Mouse (Mus musculus) lung, embryonic 14.5 days (tissue): ENCODE measurements around the gene Serhl. TPM values are rescaled to one million over a fixed set of nuclear protein-coding genes. Genes with fewer than 3 reads are reported as not detected.
A peak's percentile ranks its signal among the peaks of the same experiment; 100 is the strongest.

Experiments
- ATAC-seq: fragments of 200-750 bp; cut with Nextera tagmentation; 2 replicates; pipeline ENCODE4 v1.8.0; 2017; ENCODE audit warnings: mild to moderate bottlenecking, moderate TSS enrichment, moderate library complexity; ENCODE audit not compliant: insufficient read depth
- DNase-seq: peaks from one replicate; pipeline ENCODE4 v3.0.0-alpha.2; 2015
- H3K27ac ChIP-seq: fragments of 300-500 bp; sonication (generic); 2 replicates; pipeline ENCODE4 v1.5.1; 2014; ENCODE audit warnings: low read depth, mild to moderate bottlenecking, moderate library complexity
- H3K27me3 ChIP-seq: fragments of 300-500 bp; sonication (generic); 2 replicates; pipeline ENCODE4 v1.6.1; 2014; ENCODE audit warnings: low read length, control low read depth; ENCODE audit not compliant: insufficient read depth
- H3K36me3 ChIP-seq: fragments of 300-500 bp; sonication (generic); 2 replicates; pipeline ENCODE4 v1.6.1; 2014; ENCODE audit warnings: control low read depth; ENCODE audit not compliant: insufficient read depth
- H3K4me1 ChIP-seq: fragments of 300-500 bp; sonication (generic); 2 replicates; pipeline ENCODE4 v1.6.1; 2014; ENCODE audit warnings: antibody characterized with exemption, control low read depth; ENCODE audit not compliant: insufficient read depth
- H3K4me2 ChIP-seq: fragments of 300-500 bp; sonication (generic); 2 replicates; pipeline ENCODE4 v1.6.1; 2014; ENCODE audit warnings: mild to moderate bottlenecking
- H3K4me3 ChIP-seq: fragments of 300-500 bp; sonication (generic); 2 replicates; pipeline ENCODE4 v1.5.1; 2014; ENCODE audit warnings: low read depth, low read length
- H3K9ac ChIP-seq: fragments of 300-500 bp; sonication (generic); 2 replicates; pipeline ENCODE4 v1.6.1; 2014
- H3K9me3 ChIP-seq: fragments of 300-500 bp; sonication (generic); 2 replicates; pipeline ENCODE4 v1.6.1; 2016; ENCODE audit warnings: low read depth, low read length, control low read depth
- CTCF ChIP-seq: IDR thresholded peaks from 2 replicates; pipeline ENCODE4 v1.5.1; 2016; ENCODE audit warnings: antibody characterized with exemption, low read depth
- WGBS: fragments of 180-500 bp; shearing (Covaris S2); extraction: QIAGEN DNeasy Blood & Tissue Kit; methylation state at CpG from one replicate; pipeline ENCODE4 v1.1.7; 2014; 5-methylcytosine and 5-hydroxymethylcytosine counted together
- polyA plus RNA-seq: library from polyadenylated mRNA; unstranded; fragments of >200 nt; fragmentation: Nextera tagmentation; extraction: Ambion mirVana; gene quantifications from 2 replicates; pipeline ENCODE4 v1.2.1, GENCODE M21; 2014

The Serhl gene
- polyA plus RNA-seq, 1 experiment from 2014 or later, result 68.1 TPM

- Histone ChIP-seq H3K27me3 (no peaks in the 10 kb centered on the region), H3K27ac (no peak overlapping the region), H3K4me1 (no peaks in the 10 kb centered on the region), H3K9ac (no peak overlapping the region), H3K4me3 (no peak overlapping the region), H3K36me3 (peaks cover 73% of the 10 kb centered on the region), H3K4me2 (no peak overlapping the region), H3K9me3 (no peaks in the 10 kb centered on the region)
- WGBS, result 73% methylated on average over 11 of the region's 11 CpGs
- peak; percentile 85 for TF ChIP-seq CTCF
- DNase-seq (peak; percentile 78), ATAC-seq (no peak; the same call in 1 of the 2 replicates)
Observed at GRCm38 (mm10) chr15:83156929-83157666, 67.8 kb downstream of the Serhl start.

- H3K36me3 ChIP-seq, result peaks cover 78% of the 10 kb centered on the region
- no peaks in the 10 kb centered on the region for H3K4me1 ChIP-seq
Observed at GRCm38 (mm10) chr15:83157667-83158064, 68.4 kb downstream of the Serhl start.

GRCm38 (mm10) chr15:83158587-83159160 lies 69.4 kb downstream of the Serhl start:
- ATAC-seq (no peak), DNase-seq (no peak)
- no peaks in the 10 kb centered on the region for H3K9me3 ChIP-seq
- H3K27ac ChIP-seq, result no peak overlapping the region
- H3K9ac ChIP-seq, result no peak overlapping the region
- H3K4me1 ChIP-seq, result no peaks in the 10 kb centered on the region
- no peak for TF ChIP-seq CTCF
- WGBS, result 87% methylated on average over 7 of the region's 7 CpGs
- no peak overlapping the region for H3K4me2 ChIP-seq
- peaks cover 74% of the 10 kb centered on the region for H3K36me3 ChIP-seq
- H3K4me3 ChIP-seq, result no peak overlapping the region
- no peaks in the 10 kb centered on the region for H3K27me3 ChIP-seq

More at GRCm38 (mm10) chr15:83157667-83158064, 68.4 kb downstream of the Serhl start:
- Histone ChIP-seq H3K4me3 (no peak overlapping the region), H3K27me3 (no peaks in the 10 kb centered on the region), H3K9me3 (no peaks in the 10 kb centered on the region), H3K9ac (no peak overlapping the region), H3K4me2 (no peak overlapping the region), H3K27ac (no peak overlapping the region)
- ATAC-seq (no peak), DNase-seq (no peak)
- no peak for TF ChIP-seq CTCF
- 94% methylated on average over 6 of the region's 6 CpGs for WGBS

- Histone ChIP-seq H3K4me1 (no peaks in the 10 kb centered on the region), H3K9me3 (no peaks in the 10 kb centered on the region), H3K27me3 (no peaks in the 10 kb centered on the region), H3K27ac (no peak overlapping the region), H3K4me2 (no peak overlapping the region), H3K4me3 (no peak overlapping the region), H3K36me3 (peaks cover 68% of the 10 kb centered on the region), H3K9ac (no peak overlapping the region)
- ATAC-seq, result no peak
- no peak for TF ChIP-seq CTCF
- WGBS, result 91% methylated on average over 9 of the region's 9 CpGs
- DNase-seq, result no peak
Observed at GRCm38 (mm10) chr15:83159823-83160222, 70.5 kb downstream of the Serhl start.

GRCm38 (mm10) chr15:83160561-83160960 lies 71.3 kb downstream of the Serhl start:
- no peak overlapping the region for H3K4me3 ChIP-seq
- ATAC-seq (no peak), DNase-seq (no peak)
- no peak overlapping the region for H3K4me2 ChIP-seq
- peaks cover 64% of the 10 kb centered on the region for H3K36me3 ChIP-seq
- 90% methylated on average over 4 of the region's 4 CpGs for WGBS
- H3K9me3 ChIP-seq, result no peaks in the 10 kb centered on the region
- no peaks in the 10 kb centered on the region for H3K4me1 ChIP-seq
- no peak overlapping the region for H3K9ac ChIP-seq
- no peaks in the 10 kb centered on the region for H3K27me3 ChIP-seq
- H3K27ac ChIP-seq, result no peak overlapping the region
- TF ChIP-seq CTCF, result no peak

- 63% methylated on average over 10 of the region's 10 CpGs for WGBS
- DNase-seq (no peak), ATAC-seq (no peak)
- H3K4me2 ChIP-seq, result no peak overlapping the region
- no peak overlapping the region for H3K9ac ChIP-seq
- no peaks in the 10 kb centered on the region for H3K27me3 ChIP-seq
- H3K9me3 ChIP-seq, result no peaks in the 10 kb centered on the region
- no peak overlapping the region for H3K27ac ChIP-seq
- H3K36me3 ChIP-seq, result peaks cover 58% of the 10 kb centered on the region
- TF ChIP-seq CTCF, result no peak
- H3K4me1 ChIP-seq, result no peaks in the 10 kb centered on the region
- no peak overlapping the region for H3K4me3 ChIP-seq
Observed at GRCm38 (mm10) chr15:83161062-83161748, 71.9 kb downstream of the Serhl start.

GRCm38 (mm10) chr15:83162001-83162400 lies 72.7 kb downstream of the Serhl start:
- WGBS, result 89% methylated on average over 4 of the region's 4 CpGs
- Histone ChIP-seq H3K9ac (no peak overlapping the region), H3K9me3 (no peaks in the 10 kb centered on the region), H3K4me2 (no peak overlapping the region), H3K27me3 (no peaks in the 10 kb centered on the region), H3K4me3 (no peak overlapping the region), H3K4me1 (peaks cover 5% of the 10 kb centered on the region; the same call in 1 of the 2 replicates), H3K36me3 (peaks cover 54% of the 10 kb centered on the region), H3K27ac (no peak overlapping the region)
- TF ChIP-seq CTCF, result no peak
- ATAC-seq, result no peak
- no peak for DNase-seq
